ENCODE assay signal across 26 mouse cellular contexts in genomic region chr6:100787726-100788125, GRCm38 (mm10).
"Had no signal": no experiment of that assay in that cellular context is flagged by ENCODE, and none has a peak within 500 bp of the region (broad histone marks: within the 10 kb centered on the region; RNA-seq: fewer than 3 reads in every experiment).

No protein-coding gene starts in this region.

- H3K36me3 ChIP-seq: heart, embryonic 15.5 days; intestine, embryonic 15.5 days; liver, embryonic 13.5 days; liver, embryonic 15.5 days had no signal

- DNase-seq: gastrocnemius, adult 2 months; gastrocnemius, postnatal 10 days; gastrocnemius, postnatal 25 days; heart, adult 2 months; heart, postnatal 14 days; heart, postnatal 36 days; kidney, adult 18-20 months; kidney, adult 8-10 months; kidney, postnatal 10 days; kidney, postnatal 25 days; kidney, postnatal 4 days; liver; liver, embryonic 13.5 days had no signal

- H3K9ac ChIP-seq: heart, embryonic 13.5 days; heart, embryonic 15.5 days; hindbrain, embryonic 14.5 days; intestine, embryonic 15.5 days; limb, embryonic 12.5 days; liver, embryonic 13.5 days; liver, embryonic 15.5 days had no signal

- H3K4me2 ChIP-seq: heart, embryonic 13.5 days; heart, embryonic 15.5 days; hindbrain, embryonic 14.5 days; intestine, embryonic 15.5 days; limb, embryonic 12.5 days; liver, embryonic 11.5 days; liver, embryonic 13.5 days; liver, embryonic 15.5 days had no signal

- H3K9me3 ChIP-seq: heart, embryonic 15.5 days; intestine, embryonic 15.5 days; limb, embryonic 10.5 days; liver, embryonic 13.5 days; liver, embryonic 15.5 days had no signal

- H3K27ac ChIP-seq: gastrocnemius, adult 2 months; heart, adult 2 months; heart, embryonic 13.5 days; heart, embryonic 15.5 days; hindbrain, embryonic 14.5 days; intestine, embryonic 15.5 days; layer of hippocampus, adult 2 months; left cerebral cortex, adult 2 months; limb, embryonic 10.5 days; limb, embryonic 12.5 days; liver, embryonic 13.5 days; liver, embryonic 15.5 days had no signal

- H3K4me3 ChIP-seq: gastrocnemius, adult 2 months; heart, adult 2 months; heart, embryonic 13.5 days; heart, embryonic 15.5 days; intestine, embryonic 15.5 days; layer of hippocampus, adult 2 months; left cerebral cortex, adult 2 months; limb, embryonic 10.5 days; limb, embryonic 12.5 days; liver, embryonic 13.5 days; liver, embryonic 15.5 days had no signal

- H3K4me1 ChIP-seq: heart, embryonic 13.5 days; heart, embryonic 15.5 days; intestine, embryonic 15.5 days; limb, embryonic 12.5 days; liver, embryonic 13.5 days; liver, embryonic 15.5 days had no signal

- ATAC-seq: hindbrain, embryonic 16.5 days; inflammation-experienced regulatory T-cells, adult 6 months; intestine, embryonic 15.5 days; intestine, postnatal 0 days had no signal

- H3K27me3 ChIP-seq: heart, embryonic 13.5 days; heart, embryonic 15.5 days; intestine, embryonic 15.5 days; limb, embryonic 12.5 days; liver, embryonic 13.5 days; liver, embryonic 15.5 days had no signal
